Mouse (Mus musculus) gastrocnemius, adult 8-10 months (tissue): Measurements from ENCODE around the gene Ccser1. TPM values are rescaled to one million over a fixed set of nuclear protein-coding genes. Genes with fewer than 3 reads are reported as not detected.

Experiments used
- DNase-seq, 2 experiments: peaks; one replicate each; pipeline ENCODE4 v3.0.0; 2022; ENCODE audit warnings: low spot score in 2 of 2
- total RNA-seq, 4 experiments: library from RNA; stranded (reverse); gene quantifications; 2 replicates each; pipeline ENCODE4 v1.2.4; 2022

The Ccser1 gene
- total RNA-seq, 4 experiments from 2014 or later: 0.46 to 1.4 (median 0.80) TPM

DNA sequence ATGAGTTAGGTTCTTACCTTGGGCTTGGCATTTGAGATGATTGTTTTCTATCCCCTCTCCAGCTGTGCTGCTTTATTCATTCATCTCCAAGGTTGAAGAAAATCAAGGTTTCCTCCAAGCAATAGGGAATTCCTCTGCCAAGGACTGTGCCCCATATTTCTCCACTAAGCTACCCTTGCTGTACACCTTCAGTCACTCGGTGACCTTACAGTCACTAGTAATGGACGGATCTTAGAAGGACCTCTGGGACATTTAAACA is 251.5 kb downstream of the Ccser1 start:
- no peak for DNase-seq

DNA sequence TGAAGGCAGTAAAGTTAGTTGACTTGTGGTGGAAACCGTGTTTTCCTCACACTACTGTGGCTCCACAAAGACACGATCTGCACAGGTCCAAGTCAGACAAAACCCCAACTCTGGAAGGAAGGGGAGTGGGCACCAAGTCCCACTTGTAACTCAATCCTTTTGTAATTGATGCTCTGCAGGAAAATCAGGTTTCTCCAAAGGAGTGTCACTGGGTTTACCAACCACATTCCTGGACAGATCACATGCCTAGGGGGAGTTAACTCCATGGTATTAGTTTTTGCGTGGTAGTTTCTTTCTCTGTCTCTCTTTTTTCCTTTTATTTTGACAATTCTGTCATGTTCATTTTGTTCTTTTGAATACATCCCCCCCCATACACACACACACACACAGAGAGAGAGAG is 252.0 kb downstream of the Ccser1 start:
- no peak for DNase-seq

DNA sequence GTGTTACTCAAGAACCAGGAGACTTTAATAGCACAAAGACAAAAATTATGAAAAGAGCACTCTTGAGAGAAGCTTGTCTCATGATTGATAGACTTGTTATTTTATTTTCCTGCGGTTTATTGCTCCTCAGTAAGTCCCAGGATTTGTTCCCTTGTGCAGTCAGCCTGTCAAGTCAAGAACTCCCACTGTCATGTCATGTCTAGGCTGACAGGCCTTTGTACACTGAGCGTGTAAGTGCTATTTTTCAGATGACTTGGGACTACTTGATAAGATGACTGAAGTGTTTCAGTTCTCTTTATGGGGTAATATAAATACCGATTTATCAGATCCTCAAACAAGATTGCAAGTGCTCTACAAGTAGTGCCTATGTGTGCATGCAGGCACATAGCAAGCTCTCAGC is 252.6 kb downstream of the Ccser1 start:
- DNase-seq: no peak

DNA sequence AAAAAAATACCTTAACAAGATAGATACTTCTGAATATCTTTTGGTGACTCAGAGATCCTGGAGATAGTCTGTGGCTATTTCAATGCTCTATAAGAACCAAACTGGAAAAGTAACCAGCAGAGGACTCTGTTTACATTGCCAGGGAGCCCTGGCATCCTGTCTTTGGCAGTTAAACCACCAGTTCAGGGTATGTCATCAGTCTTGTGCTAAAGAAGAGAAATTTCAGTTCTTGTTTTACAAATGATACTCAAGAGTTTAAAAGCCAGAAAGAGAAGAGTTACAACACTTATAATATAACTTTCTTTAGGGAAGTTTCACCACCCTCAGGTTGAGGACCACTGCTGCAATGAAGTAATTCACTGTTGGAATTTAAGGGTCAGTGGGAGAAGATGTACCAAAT is 258.0 kb downstream of the Ccser1 start:
- no peak for DNase-seq

DNA sequence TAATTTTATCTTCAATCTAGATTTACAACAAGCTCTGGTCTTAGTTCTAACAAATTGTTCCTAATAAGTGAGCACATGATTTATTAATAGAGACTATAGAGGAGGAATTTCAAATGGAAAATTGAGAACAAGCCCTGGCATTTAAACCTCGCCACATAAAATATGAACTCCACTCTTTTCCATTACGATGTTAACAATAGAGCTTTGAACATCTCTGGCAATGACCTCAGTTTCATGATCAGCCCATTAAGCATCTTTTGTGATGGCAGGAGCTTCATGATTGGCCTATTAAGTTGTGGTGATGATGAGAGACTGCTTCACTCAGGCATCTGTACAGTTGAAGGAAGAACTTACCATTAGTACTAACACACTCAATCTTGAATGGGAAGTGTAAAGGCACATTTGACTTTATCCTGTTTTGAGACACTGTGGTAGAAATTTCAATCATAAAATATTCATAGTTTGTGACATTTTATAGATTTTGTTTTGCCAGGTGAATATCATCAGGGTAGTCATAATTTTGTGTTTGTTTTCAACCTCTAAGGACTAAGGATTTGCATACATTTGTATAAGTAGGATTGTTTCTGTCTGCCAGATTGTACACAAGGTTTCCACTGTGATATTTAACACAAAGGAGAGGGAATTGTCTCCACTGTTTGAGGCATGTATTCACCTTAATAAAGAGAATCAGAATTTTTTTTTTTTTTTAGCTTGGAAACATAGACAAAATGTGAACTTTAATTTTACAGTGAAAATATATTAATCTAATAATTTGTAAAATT is 291.4 kb downstream of the Ccser1 start:
- no peak for DNase-seq

DNA sequence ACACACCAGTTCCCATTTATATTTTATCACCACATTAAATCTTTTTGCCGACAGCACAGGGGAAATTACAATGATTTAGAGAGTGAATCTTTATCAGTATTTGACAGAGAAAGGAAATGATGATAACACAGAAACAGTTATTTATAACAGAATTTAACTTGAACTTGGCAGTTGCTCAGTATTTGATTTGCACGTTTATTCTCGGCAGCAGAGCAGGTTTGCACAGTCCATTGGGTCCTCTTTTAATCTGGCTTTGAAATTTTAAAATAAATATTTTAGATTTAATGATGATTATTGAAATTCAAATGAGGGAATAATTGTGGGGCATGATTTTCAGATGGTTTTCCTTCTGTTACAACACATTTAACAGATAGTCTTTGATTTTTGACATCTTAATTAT is 305.2 kb downstream of the Ccser1 start:
- DNase-seq: no peak

DNA sequence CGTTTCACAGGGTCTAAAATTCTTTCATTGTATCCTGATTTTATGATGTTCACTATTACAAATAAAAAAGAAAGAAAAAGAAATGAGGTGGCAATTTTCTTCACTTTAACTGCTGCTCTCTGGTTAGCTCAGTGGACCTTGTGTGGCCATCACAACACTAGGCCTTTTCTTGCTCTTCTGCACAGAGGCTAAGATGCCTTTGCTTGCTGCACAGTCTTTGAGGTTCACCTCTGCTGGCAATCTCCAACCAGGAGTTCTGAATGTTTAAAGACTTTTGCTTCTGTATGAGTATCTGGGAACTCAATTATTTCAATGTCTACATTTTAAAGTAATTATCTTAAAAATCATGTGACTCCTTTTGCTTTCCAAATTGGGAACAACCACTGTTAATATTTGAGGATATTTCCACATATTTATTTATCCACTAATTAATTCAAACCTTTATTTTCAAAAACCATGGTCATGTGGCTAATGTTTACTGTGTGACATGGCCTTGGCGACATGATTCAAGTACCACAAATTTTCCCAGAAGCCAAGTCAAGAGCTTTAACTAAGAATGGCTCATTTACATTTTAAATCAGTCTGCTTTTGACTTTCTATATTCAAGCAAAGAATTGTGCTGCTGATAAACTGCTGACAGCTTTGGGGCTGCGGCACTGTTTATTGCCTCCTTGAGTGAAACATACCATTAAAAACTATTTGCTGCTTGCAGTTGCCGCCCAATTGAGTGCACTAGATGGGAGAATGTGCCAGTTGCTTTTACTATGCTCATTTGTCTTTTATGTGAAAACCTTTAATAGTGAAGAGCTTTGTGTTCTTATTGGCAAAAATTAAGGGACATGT is 312.1 kb downstream of the Ccser1 start:
- DNase-seq: no peak

DNA sequence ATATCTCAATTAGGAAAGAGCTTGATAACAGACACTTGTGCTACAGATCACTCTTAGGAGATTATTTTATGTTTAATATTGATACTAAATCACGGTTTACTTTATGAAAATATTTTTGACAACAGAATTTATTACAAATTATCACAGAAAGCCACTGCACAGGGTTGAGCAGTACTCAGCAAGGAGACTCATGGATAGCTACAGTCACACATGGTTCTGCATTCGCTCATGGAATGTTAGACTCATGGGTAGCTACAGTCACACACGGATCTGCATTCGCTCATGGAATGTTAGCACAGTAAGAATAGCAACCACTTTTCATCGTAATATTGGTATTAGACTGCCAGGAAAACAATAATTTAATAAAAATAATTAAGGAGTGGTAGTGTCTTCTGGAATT is 313.3 kb downstream of the Ccser1 start:
- no peak for DNase-seq

DNA sequence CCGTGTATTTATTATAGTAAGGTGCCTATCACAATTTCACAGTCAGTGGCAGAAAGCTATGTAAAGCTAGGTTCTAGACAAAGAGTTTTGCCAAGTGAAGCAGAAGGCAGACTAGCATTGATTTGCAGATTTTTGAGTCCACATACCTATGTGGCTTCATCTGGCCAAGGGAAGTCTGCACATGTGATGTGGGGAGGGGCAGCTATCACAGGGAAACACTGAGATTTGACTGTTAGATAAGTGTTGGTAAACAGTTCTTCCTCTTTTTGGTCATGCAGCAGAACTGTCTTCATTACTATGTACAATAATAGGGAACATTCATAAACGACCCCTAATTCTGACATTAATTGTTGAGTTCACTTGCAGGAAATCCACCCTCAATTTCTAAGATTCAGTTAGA is 335.2 kb downstream of the Ccser1 start:
- DNase-seq: no peak

DNA sequence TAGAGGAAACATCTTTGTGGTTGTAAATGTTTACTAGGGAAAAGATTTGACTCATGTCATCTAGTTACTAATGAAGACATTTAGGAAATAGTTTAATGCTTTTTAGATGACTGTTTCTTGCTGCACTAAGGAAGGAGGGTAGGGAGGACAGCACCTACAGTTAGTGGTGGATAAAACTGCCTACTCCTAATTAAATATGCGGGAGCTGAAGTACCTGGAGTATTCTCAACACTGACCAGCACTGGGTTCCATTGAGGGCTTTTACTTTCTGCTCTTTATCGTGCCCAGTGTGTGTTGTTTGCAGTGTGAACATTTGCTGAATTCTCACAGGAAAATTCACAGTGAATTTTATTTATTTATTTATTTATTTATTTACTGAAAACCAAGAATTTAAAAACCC is 341.5 kb downstream of the Ccser1 start:
- no peak for DNase-seq

DNA sequence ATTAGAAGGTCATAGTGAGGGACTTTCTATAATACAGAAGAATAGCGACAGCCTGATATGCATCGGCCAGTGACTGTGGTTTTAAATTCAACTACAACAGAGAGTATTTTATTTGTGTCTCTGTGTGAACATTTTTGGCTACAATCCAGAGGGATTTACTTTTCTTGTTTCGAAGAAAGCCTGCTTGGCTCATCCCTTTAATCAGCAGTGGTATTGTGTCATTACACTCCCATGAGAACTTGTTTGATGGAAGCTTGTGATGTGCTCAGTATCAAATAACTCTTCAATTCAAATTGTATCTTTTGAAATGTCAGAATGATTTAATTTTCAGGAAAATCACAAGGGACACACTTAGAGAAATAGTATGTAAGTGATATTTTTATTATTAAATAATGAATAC is 342.0 kb downstream of the Ccser1 start:
- no peak for DNase-seq

DNA sequence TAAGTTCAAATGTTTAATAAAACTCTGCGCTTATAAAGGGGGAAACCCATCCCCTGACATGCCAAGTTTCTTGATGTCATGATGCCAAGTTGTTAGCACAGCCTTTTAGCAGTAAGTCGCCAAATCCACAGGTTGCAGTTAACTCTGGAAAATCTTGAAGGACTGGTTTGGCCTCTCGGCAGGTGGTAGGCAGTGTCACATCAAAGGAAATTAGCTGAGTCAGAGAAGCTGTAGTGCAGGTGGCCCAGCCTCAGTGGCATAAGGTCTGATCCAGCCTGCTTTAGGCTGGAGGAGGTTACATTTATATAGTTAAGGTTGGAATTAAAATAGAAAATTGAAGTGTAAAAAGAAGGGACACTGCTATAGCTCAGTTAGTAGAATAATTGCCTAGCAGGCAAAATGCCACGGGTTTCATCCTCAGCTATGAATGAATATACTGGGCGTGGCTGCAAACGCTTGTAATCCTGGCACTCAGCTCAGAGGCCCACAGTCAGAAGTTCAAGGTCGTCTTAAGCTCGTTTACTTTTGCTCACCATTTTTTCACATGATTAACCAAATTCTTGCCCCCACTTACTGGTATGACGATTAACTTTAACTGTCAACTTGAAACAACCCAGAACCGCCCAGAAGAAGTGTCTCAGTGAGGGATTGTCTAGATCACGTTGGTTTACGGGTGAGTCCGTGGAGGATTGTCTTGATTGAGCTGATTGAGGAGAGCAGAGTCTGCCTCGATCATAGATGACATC is 343.8 kb downstream of the Ccser1 start:
- no peak for DNase-seq

DNA sequence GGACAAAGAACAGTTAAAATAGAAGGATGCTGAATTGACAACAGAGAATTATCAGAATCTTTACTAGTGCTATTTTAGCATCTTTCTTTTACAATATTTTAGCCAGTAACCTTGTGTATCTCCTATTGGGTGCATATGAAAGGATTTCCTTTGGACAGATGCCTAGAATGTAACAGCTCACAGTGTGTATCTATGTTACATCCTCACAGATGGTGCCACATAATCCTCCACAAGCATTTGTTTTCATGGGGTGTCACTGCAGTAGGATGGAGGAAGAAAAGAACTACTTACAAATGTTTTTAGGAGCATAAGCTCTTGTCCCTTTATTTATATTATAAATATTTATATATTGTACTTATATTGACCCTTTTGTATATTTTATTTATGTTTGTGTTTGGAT is 360.6 kb downstream of the Ccser1 start:
- no peak for DNase-seq

DNA sequence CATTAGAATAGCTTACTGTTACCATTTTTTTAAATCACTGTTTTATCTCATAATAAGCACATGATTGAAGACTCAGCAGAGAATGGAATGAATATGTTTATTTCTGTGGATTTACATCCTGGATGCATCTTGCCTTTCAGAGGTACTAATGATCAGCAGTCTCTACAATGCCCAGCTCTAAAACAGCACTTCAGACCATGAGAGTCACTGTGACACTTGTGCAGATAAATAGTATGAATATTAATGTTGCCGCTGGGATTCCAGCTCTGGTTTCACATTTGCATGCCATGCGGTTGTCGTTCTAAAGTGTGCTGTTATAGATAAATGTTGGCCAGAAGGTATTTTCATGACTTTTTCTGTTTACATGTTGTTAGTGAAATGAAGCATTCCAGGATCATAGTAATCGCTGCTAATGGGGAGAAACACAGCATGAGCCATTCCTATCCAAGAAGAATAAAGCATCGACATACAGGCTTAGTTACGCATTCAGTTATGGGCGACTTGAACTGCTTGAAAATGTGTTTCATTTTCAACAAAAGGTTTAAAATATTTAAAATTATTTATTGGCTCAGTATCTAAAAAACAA is 363.4 kb downstream of the Ccser1 start:
- no peak for DNase-seq

DNA sequence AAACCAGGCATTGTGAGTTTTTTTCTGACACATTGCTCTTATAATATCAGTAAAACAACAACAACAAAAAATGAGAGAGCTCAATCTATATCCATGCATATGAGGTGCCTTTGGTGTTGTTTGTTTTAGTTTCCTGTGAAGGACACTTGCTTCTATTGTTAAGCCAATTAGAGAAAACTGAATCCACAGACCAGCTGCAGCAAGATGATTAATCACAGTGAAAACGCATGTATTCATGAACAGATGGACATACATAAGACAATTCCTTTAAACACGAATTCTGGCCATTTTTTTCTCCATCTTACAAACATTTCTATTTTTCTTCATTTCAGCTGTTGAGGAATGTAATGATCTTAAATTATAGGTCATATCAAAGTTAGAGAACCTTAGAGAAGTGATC is 387.4 kb downstream of the Ccser1 start:
- DNase-seq: no peak

DNA sequence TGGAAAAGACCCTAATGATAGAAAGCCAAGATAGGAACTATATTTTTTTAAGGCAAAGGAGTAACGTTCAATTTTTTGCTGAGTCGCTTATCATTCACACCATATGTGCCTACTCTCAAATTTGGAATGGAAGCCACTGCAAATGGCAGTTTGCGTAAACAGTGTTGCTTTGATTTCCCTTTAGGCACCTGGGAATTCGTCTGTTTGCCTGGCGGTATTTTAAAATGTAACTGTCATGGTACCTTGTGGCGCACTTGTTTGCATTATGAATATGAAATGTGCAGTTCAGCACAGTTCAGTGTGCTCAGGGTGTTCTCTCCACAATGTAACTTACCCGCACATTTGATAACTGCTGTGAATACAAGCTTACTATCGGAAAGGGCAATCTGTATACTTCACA is 387.8 kb downstream of the Ccser1 start:
- no peak for DNase-seq

DNA sequence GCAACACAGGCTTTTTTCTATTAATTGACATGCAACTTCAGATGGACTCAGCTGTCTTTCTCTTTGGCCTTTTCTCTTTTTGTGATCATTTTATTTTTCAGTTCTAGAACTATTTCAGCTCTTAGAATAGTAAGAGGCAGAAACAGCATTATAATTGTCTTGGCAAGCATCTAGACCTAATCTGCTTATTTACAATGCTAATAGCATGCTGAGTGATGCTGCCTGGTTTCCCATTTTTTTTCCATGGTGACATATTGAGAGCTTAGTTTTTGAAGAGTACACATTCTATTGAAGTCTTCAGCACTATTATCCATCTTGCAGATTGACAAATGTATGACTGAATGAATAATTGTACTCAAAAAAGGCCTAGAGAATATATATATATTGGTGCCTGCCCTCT is 401.6 kb downstream of the Ccser1 start:
- no peak for DNase-seq

DNA sequence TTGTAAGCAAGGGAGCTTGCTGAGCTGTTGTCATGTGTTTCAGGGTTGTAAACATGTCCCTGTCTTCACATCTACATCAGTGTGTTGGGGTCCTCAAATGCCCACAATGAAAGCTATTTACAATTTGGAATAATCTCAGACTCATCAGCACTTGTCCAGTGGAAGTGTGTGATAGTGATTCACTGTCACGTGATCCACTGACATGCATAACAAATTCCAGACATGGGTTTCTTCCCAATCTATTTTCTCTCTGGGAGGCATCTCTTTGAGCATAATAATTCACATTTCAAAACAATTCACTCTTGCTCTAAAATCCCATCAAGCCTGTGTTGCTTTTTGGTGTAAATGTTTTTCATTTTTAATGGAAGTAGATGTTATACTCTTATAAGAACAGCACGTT is 408.9 kb downstream of the Ccser1 start:
- no peak for DNase-seq

DNA sequence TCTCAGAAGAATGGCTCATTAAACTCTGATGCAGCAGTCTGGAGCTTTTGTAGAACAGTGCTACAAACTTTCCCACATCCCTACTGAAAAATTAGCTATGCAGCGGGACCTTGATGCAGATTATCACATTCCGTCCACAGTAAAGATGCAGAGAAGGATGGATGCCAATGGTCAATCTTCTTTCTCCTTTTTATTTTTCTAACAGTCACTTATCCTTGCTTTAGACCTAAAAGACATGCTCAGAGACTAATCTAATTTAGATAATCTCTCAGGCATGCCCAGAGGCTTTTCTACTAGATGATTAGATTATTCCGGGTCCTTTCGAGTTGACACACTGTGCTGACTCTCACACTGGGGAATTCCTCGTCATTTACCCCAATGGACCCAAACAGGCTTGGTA is 421.8 kb downstream of the Ccser1 start:
- DNase-seq: no peak

DNA sequence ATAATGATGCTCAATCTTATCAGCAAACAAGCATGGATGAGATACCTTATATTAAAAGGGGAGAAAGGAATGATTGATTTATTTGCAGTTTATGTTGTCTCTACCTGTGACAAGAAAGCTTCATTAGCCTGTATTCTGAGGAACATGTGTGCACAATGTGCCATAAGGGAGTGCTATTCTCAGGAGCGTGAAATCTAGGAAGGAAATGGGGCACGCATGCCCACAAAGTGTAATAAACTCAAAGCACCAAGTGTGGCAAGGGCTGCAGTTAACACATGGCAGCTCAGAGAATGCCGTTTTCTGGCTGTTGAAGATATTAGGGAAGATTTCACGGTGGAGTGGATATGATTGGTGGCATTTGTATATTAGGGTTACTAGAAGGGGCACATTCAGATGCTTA is 434.8 kb downstream of the Ccser1 start:
- DNase-seq: no peak

DNA sequence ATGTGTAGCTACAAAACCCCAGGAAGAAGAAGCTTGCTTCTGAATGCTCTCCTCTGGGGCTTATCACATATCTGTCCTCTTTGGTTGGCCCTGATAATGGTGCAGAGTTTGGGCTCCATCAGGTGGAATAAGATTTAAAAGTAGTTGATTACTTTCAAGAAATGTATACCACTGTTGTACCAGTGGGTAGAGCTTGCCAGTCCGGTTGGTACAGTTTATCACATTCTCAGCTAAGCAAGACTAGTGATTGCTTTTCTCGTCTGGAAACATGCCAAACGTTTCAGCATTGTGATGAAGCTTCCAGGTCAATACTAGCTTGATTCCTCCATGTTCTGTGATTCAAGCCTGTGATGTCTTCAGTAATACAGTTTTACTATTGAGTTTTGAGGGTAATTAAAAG is 441.6 kb downstream of the Ccser1 start:
- no peak for DNase-seq

DNA sequence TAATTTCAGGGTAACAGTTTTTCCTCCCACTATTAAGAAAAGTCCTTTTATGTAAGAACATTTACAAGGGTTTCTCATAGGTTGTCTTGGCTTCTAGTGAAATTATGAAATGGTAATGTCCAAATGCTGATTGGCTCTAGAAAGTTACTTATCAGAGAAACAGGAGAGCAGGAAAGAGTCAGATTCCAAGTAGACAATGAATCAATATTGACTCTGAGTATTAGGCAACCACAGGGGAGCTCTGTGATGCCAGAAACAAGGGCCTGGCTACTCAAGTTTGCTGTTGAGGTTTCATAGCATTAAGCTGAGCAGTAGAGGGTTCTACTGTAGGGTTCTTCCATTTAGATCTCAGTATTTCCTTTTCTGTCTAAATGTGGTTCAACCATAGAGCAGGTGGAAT is 481.3 kb downstream of the Ccser1 start:
- DNase-seq: no peak
